Mouse (Mus musculus) forebrain, embryonic 16.5 days (tissue): Measurements from ENCODE around the gene Klc1. TPM values are rescaled to one million over a fixed set of nuclear protein-coding genes. Genes with fewer than 3 reads are reported as not detected.

ENCODE experiments used
- ATAC-seq: fragments of 200-750 bp; cut with Nextera tagmentation; 2 replicates; pipeline ENCODE4 v1.8.0; 2017; ENCODE audit warnings: mild to moderate bottlenecking, moderate library complexity
- H3K27ac ChIP-seq: fragments of 300-500 bp; sonication (generic); 2 replicates; pipeline ENCODE4 v1.5.1; 2014; ENCODE audit warnings: low read length, control low read depth
- H3K27me3 ChIP-seq: fragments of 300-500 bp; sonication (generic); replicated peaks from 2 replicates; pipeline ENCODE4 v1.6.1; 2014; ENCODE audit warnings: low read length; ENCODE audit not compliant: control insufficient read depth, insufficient read depth
- H3K36me3 ChIP-seq: fragments of 300-500 bp; sonication (generic); 2 replicates; pipeline ENCODE4 v1.6.1; 2014; ENCODE audit not compliant: control insufficient read depth, insufficient read depth
- H3K4me1 ChIP-seq: fragments of 300-500 bp; sonication (generic); replicated peaks from 2 replicates; pipeline ENCODE4 v1.6.1; 2014; ENCODE audit warnings: low read length; ENCODE audit not compliant: control insufficient read depth, insufficient read depth
- H3K4me2 ChIP-seq: fragments of 300-500 bp; sonication (generic); 2 replicates; pipeline ENCODE4 v1.6.1; 2014; ENCODE audit warnings: mild to moderate bottlenecking, low read length, control low read depth
- H3K4me3 ChIP-seq: fragments of 300-500 bp; sonication (generic); replicated peaks from 2 replicates; pipeline ENCODE4 v1.5.1; 2014; ENCODE audit warnings: mild to moderate bottlenecking, low read length, control low read depth
- H3K9ac ChIP-seq: fragments of 300-500 bp; sonication (generic); replicated peaks from 2 replicates; pipeline ENCODE4 v1.6.1; 2014; ENCODE audit warnings: low read depth, low read length, control low read depth
- H3K9me3 ChIP-seq: fragments of 300-500 bp; sonication (generic); 2 replicates; pipeline ENCODE4 v1.6.1; 2016; ENCODE audit warnings: low read length; ENCODE audit not compliant: control insufficient read depth
- WGBS: fragments of 180-500 bp; shearing (Covaris S2); extraction: QIAGEN DNeasy Blood & Tissue Kit; methylation state at CpG from one replicate; pipeline ENCODE4 v1.1.7; 2014; 5-methylcytosine and 5-hydroxymethylcytosine counted together
- polyA plus RNA-seq: library from polyadenylated mRNA; unstranded; fragments of >200 nt; fragmentation: Nextera tagmentation; extraction: Ambion mirVana; gene quantifications from 2 replicates; pipeline ENCODE4 v1.2.1, GENCODE M21; 2015

Klc1 gene
- polyA plus RNA-seq, 1 experiment from 2014 or later, result 493 TPM

- H3K9me3 ChIP-seq, result no peaks in the 10 kb centered on the region
- H3K4me3 ChIP-seq, result no peak overlapping the region
- no peak overlapping the region for H3K4me2 ChIP-seq
- H3K27ac ChIP-seq, result no peak overlapping the region
- H3K4me1 ChIP-seq, result no peaks in the 10 kb centered on the region
- ATAC-seq, result no peak
- no peaks in the 10 kb centered on the region for H3K27me3 ChIP-seq
- H3K36me3 ChIP-seq, result peaks cover 10% of the 10 kb centered on the region
- WGBS, result 79% methylated on average over 4 of the region's 4 CpGs
- H3K9ac ChIP-seq, result no peak overlapping the region
Measured at GRCm38 (mm10) chr12:111821931-111822330, 63.3 kb downstream of the Klc1 start.

GRCm38 (mm10) chr12:111827556-111827955 lies 68.9 kb downstream of the Klc1 start:
- WGBS, result 94% methylated on average over 12 of the region's 12 CpGs
- ATAC-seq, result no peak
- H3K4me1 ChIP-seq, result peaks cover 8% of the 10 kb centered on the region
- H3K4me2 ChIP-seq, result no peak overlapping the region
- no peak overlapping the region for H3K4me3 ChIP-seq
- H3K27me3 ChIP-seq, result no peaks in the 10 kb centered on the region
- H3K36me3 ChIP-seq, result peaks cover 28% of the 10 kb centered on the region
- no peak overlapping the region for H3K27ac ChIP-seq
- no peaks in the 10 kb centered on the region for H3K9me3 ChIP-seq
- no peak overlapping the region for H3K9ac ChIP-seq

GRCm38 (mm10) chr12:111829447-111829846 lies 70.8 kb downstream of the Klc1 start:
- Histone ChIP-seq H3K9ac (no peak overlapping the region), H3K36me3 (peaks cover 32% of the 10 kb centered on the region), H3K27ac (peak overlapping the region; percentile 34; the same call in 1 of the 2 replicates), H3K4me1 (peaks cover 8% of the 10 kb centered on the region), H3K4me3 (no peak overlapping the region), H3K27me3 (no peaks in the 10 kb centered on the region), H3K9me3 (no peaks in the 10 kb centered on the region), H3K4me2 (no peak overlapping the region)
- WGBS, result 44% methylated on average over 5 of the region's 5 CpGs
- peak; percentile 50; the same call in 1 of the 2 replicates for ATAC-seq

GRCm38 (mm10) chr12:111829954-111830353 lies 71.3 kb downstream of the Klc1 start:
- H3K9ac ChIP-seq, result no peak overlapping the region
- H3K4me1 ChIP-seq, result peaks cover 8% of the 10 kb centered on the region
- ATAC-seq, result no peak
- no peak overlapping the region for H3K4me3 ChIP-seq
- peaks cover 32% of the 10 kb centered on the region for H3K36me3 ChIP-seq
- no peaks in the 10 kb centered on the region for H3K9me3 ChIP-seq
- no peaks in the 10 kb centered on the region for H3K27me3 ChIP-seq
- no peak overlapping the region for H3K4me2 ChIP-seq
- WGBS, result 72% methylated on average over 9 of the region's 9 CpGs
- H3K27ac ChIP-seq, result peak overlapping the region; percentile 34; the same call in 1 of the 2 replicates

GRCm38 (mm10) chr12:111830375-111830774 lies 71.7 kb downstream of the Klc1 start:
- Histone ChIP-seq H3K9me3 (no peaks in the 10 kb centered on the region), H3K27ac (no peak overlapping the region), H3K27me3 (no peaks in the 10 kb centered on the region), H3K4me2 (no peak overlapping the region), H3K4me1 (peaks cover 8% of the 10 kb centered on the region), H3K4me3 (no peak overlapping the region), H3K36me3 (peaks cover 32% of the 10 kb centered on the region), H3K9ac (no peak overlapping the region)
- 90% methylated on average over 10 of the region's 10 CpGs for WGBS
- no peak for ATAC-seq

GRCm38 (mm10) chr12:111832643-111833042 lies 74.0 kb downstream of the Klc1 start:
- 84% methylated on average over 5 of the region's 5 CpGs for WGBS
- ATAC-seq, result no peak
- Histone ChIP-seq H3K36me3 (peaks cover 17% of the 10 kb centered on the region), H3K4me1 (peaks cover 8% of the 10 kb centered on the region), H3K4me3 (no peak overlapping the region), H3K27me3 (no peaks in the 10 kb centered on the region), H3K4me2 (no peak overlapping the region), H3K9me3 (no peaks in the 10 kb centered on the region), H3K27ac (no peak overlapping the region), H3K9ac (no peak overlapping the region)

GRCm38 (mm10) chr12:111833457-111833856 lies 74.8 kb downstream of the Klc1 start:
- Histone ChIP-seq H3K4me2 (no peak overlapping the region), H3K9me3 (no peaks in the 10 kb centered on the region), H3K9ac (no peak overlapping the region), H3K27ac (no peak overlapping the region), H3K36me3 (peaks cover 17% of the 10 kb centered on the region), H3K4me1 (peaks cover 8% of the 10 kb centered on the region), H3K4me3 (no peak overlapping the region), H3K27me3 (no peaks in the 10 kb centered on the region)
- no peak for ATAC-seq
- WGBS, result 85% methylated on average over 10 of the region's 10 CpGs

GRCm38 (mm10) chr12:111842565-111843433 lies 84.2 kb downstream of the Klc1 start:
- H3K4me1 ChIP-seq, result no peaks in the 10 kb centered on the region
- no peak overlapping the region for H3K27ac ChIP-seq
- WGBS, result 88% methylated on average over 15 of the region's 15 CpGs
- no peak overlapping the region for H3K4me2 ChIP-seq
- H3K4me3 ChIP-seq, result no peak overlapping the region
- no peaks in the 10 kb centered on the region for H3K36me3 ChIP-seq
- no peak for ATAC-seq
- no peaks in the 10 kb centered on the region for H3K9me3 ChIP-seq
- no peaks in the 10 kb centered on the region for H3K27me3 ChIP-seq
- H3K9ac ChIP-seq, result no peak overlapping the region

GRCm38 (mm10) chr12:111843470-111843869 lies 84.8 kb downstream of the Klc1 start:
- Histone ChIP-seq H3K4me2 (no peak overlapping the region), H3K9me3 (no peaks in the 10 kb centered on the region), H3K27me3 (no peaks in the 10 kb centered on the region), H3K4me3 (no peak overlapping the region), H3K36me3 (no peaks in the 10 kb centered on the region), H3K27ac (no peak overlapping the region), H3K9ac (no peak overlapping the region), H3K4me1 (no peaks in the 10 kb centered on the region)
- ATAC-seq, result no peak
- 52% methylated on average over 2 of the region's 2 CpGs for WGBS
